Mouse (Mus musculus) heart, adult 2 months (tissue): ENCODE measurements around the gene Csnk2a1. TPM values are rescaled to one million over a fixed set of nuclear protein-coding genes. Genes with fewer than 3 reads are reported as not detected.
"Not testable (repeated sequence)": the region's sequence is repeated elsewhere in the genome, so short reads cannot be mapped to it uniquely, and the experiment has no call there.

Experiments
- DNase-seq, 2 experiments: peaks; one replicate each; pipeline ENCODE4 v3.0.0; 2021
- H3K27ac ChIP-seq: fragments of 200-600 bp; 2 replicates; pipeline ENCODE4 v1.8.1; 2022
- H3K27me3 ChIP-seq: fragments of 200-500 bp; 2 replicates; pipeline ENCODE4 v1.6.1; 2012; ENCODE audit warnings: mild to moderate bottlenecking, low read length, inconsistent platforms, mixed read lengths; ENCODE audit not compliant: control insufficient read depth, insufficient read depth
- H3K36me3 ChIP-seq: fragments of 200-500 bp; 2 replicates; pipeline ENCODE4 v1.6.1; 2012; ENCODE audit warnings: low read length, inconsistent platforms; ENCODE audit not compliant: control insufficient read depth, insufficient read depth
- H3K4me1 ChIP-seq: fragments of 200-500 bp; 2 replicates; pipeline ENCODE4 v1.6.1; 2011; ENCODE audit warnings: low read length; ENCODE audit not compliant: control insufficient read depth, insufficient read depth
- H3K4me3 ChIP-seq: fragments of 200-600 bp; 2 replicates; pipeline ENCODE4 v1.8.1; 2022
- H3K79me2 ChIP-seq: fragments of 200-500 bp; replicated peaks from 2 replicates; pipeline ENCODE4 v1.6.1; 2012; ENCODE audit warnings: mild to moderate bottlenecking, inconsistent platforms, low read length, moderate library complexity, mixed read lengths; ENCODE audit not compliant: control insufficient read depth, insufficient read depth
- H3K9ac ChIP-seq: fragments of 200-500 bp; 2 replicates; pipeline ENCODE4 v1.6.1; 2012; ENCODE audit warnings: low read depth, mild to moderate bottlenecking, control low read depth, inconsistent platforms, low read length, mixed read lengths
- CTCF ChIP-seq: fragments of 200-600 bp; IDR thresholded peaks from 2 replicates; pipeline ENCODE4 v1.8.1; 2022; ENCODE audit warnings: antibody characterized with exemption, mild to moderate bottlenecking, moderate library complexity
- EP300 ChIP-seq: fragments of 200-500 bp; IDR thresholded peaks from 2 replicates; pipeline ENCODE4 v1.6.1; 2011; ENCODE audit warnings: low read depth, low read length, control low read depth; ENCODE audit not compliant: insufficient read depth
- POLR2A ChIP-seq: fragments of 200-500 bp; IDR thresholded peaks from 2 replicates; pipeline ENCODE4 v1.6.1; 2011; ENCODE audit warnings: mild to moderate bottlenecking, low read depth, low read length, control low read depth; ENCODE audit not compliant: insufficient read depth
- WGBS: fragments of 180-500 bp; shearing (Covaris S2); methylation state at CpG from one replicate; pipeline ENCODE4 v1.1.7; 2018; 5-methylcytosine and 5-hydroxymethylcytosine counted together
- intact Hi-C: fragments of 180-260 bp; cut with DNase I; formaldehyde crosslinking; loops from one replicate; pipeline ENCODE4 v1.15.1; 2025
- polyA plus RNA-seq: library from polyadenylated mRNA; depleted of rRNA; stranded (reverse); fragments of >200 nt; gene quantifications from 2 replicates; pipeline ENCODE4 v1.2.3, GENCODE M21; 2012
- total RNA-seq, 2 experiments: library from RNA; stranded (reverse); gene quantifications; 2 replicates each; pipeline ENCODE4 v1.2.3; 2021

The Csnk2a1 gene
- total and polyA plus RNA-seq, 3 experiments, result 40.7 to 94.1 (median 89.0) TPM

GRCm38 (mm10) chr2:152193346-152193710, 33.3 kb upstream of the Csnk2a1 start:
- no peak for DNase-seq
- no peak overlapping the region; the same call in 1 of the 2 replicates for H3K27ac ChIP-seq
- H3K4me3 ChIP-seq, result no peak overlapping the region
- TF ChIP-seq CTCF (no peak), POLR2A (no peak), EP300 (no peak)
- no peaks in the 10 kb centered on the region for H3K27me3 ChIP-seq
- H3K36me3 ChIP-seq, result no peaks in the 10 kb centered on the region
- H3K9ac ChIP-seq, result no peak overlapping the region
- 54% methylated on average over 7 of the region's 7 CpGs for WGBS
- intact Hi-C loops, result no loop called here
- peaks cover 13% of the 10 kb centered on the region for H3K4me1 ChIP-seq
- H3K79me2 ChIP-seq, result no peaks in the 10 kb centered on the region

- DNase-seq, result no peak
- Histone ChIP-seq H3K36me3 (no peaks in the 10 kb centered on the region), H3K27ac (no peak overlapping the region), H3K4me1 (peaks cover 6% of the 10 kb centered on the region), H3K27me3 (no peaks in the 10 kb centered on the region), H3K9ac (no peak overlapping the region), H3K79me2 (no peaks in the 10 kb centered on the region), H3K4me3 (no peak overlapping the region)
- TF ChIP-seq CTCF (no peak), POLR2A (no peak), EP300 (no peak)
- intact Hi-C loops, result no loop called here
- WGBS, result 96% methylated on average over 2 of the region's 2 CpGs
These were observed 32.1 kb upstream of the Csnk2a1 start for GRCm38 (mm10) chr2:152194586-152194985.

GRCm38 (mm10) chr2:152196896-152197295, 29.7 kb upstream of the Csnk2a1 start:
- TF ChIP-seq EP300, result no peak
- no peak for TF ChIP-seq POLR2A
- no peak for TF ChIP-seq CTCF
- peak overlapping the region; percentile 50; the same call in 1 of the 2 replicates for H3K27ac ChIP-seq
- no peak for DNase-seq
- H3K4me3 ChIP-seq, result no peak overlapping the region
- no peaks in the 10 kb centered on the region for H3K79me2 ChIP-seq
- no peaks in the 10 kb centered on the region; the same call in 1 of the 2 replicates for H3K4me1 ChIP-seq
- no peaks in the 10 kb centered on the region for H3K36me3 ChIP-seq
- H3K9ac ChIP-seq, result no peak overlapping the region
- WGBS, result 26% methylated on average over 3 of the region's 3 CpGs
- intact Hi-C loops, result loop anchor here (1.0 to 2.0 kb wide), 3 partner anchors 54 to 168 kb away; partner anchors contain the start of gene Tcf15
- H3K27me3 ChIP-seq, result no peaks in the 10 kb centered on the region

GRCm38 (mm10) chr2:152197301-152197712, 29.3 kb upstream of the Csnk2a1 start:
- Histone ChIP-seq H3K36me3 (no peaks in the 10 kb centered on the region), H3K4me1 (no peaks in the 10 kb centered on the region; the same call in 1 of the 2 replicates), H3K27ac (peak overlapping the region; percentile 50; the same call in 1 of the 2 replicates), H3K4me3 (no peak overlapping the region), H3K27me3 (no peaks in the 10 kb centered on the region), H3K9ac (no peak overlapping the region), H3K79me2 (no peaks in the 10 kb centered on the region)
- peak; percentile 54 to 64 for DNase-seq
- WGBS, result 39% methylated on average over 10 of the region's 10 CpGs
- TF ChIP-seq POLR2A, result no peak
- peak; percentile 94 for TF ChIP-seq CTCF
- TF ChIP-seq EP300, result peak; percentile 76; the same call in 1 of the 2 replicates
- intact Hi-C loops, result loop anchor here (1.0 to 2.0 kb wide), 3 partner anchors 55 to 168 kb away; partner anchors contain the start of gene Tcf15

GRCm38 (mm10) chr2:152206139-152206538, 20.5 kb upstream of the Csnk2a1 start:
- H3K9ac ChIP-seq, H3K79me2 ChIP-seq, H3K4me3 ChIP-seq, H3K27me3 ChIP-seq, H3K27ac ChIP-seq, DNase-seq, H3K36me3 ChIP-seq, H3K4me1 ChIP-seq, intact Hi-C loops: not testable (repeated sequence)
- WGBS, result 90% methylated on average over 8 of the region's 9 CpGs

- WGBS, result 54% methylated on average over 3 of the region's 3 CpGs
- no peak overlapping the region for H3K4me3 ChIP-seq
- intact Hi-C loops, result no loop called here
These were observed 14.8 kb upstream of the Csnk2a1 start for GRCm38 (mm10) chr2:152211871-152212270.

More at GRCm38 (mm10) chr2:152211871-152212270, 14.8 kb upstream of the Csnk2a1 start:
- Histone ChIP-seq H3K27me3 (no peaks in the 10 kb centered on the region), H3K4me1 (no peaks in the 10 kb centered on the region; the same call in 1 of the 2 replicates), H3K9ac (no peak overlapping the region), H3K36me3 (no peaks in the 10 kb centered on the region), H3K27ac (no peak overlapping the region), H3K79me2 (no peaks in the 10 kb centered on the region)
- DNase-seq, result no peak
- TF ChIP-seq POLR2A, result no peak
- no peak for TF ChIP-seq EP300
- TF ChIP-seq CTCF, result no peak
